Mouse (Mus musculus) heart, adult 11 months (tissue): ENCODE data around the gene Spcs3.
A peak's percentile ranks its signal among the peaks of the same experiment; 100 is the strongest.

Experiments used
- DNase-seq: peaks from one replicate; pipeline ENCODE4 v3.0.0; 2022

The Spcs3 gene

GRCm38 (mm10) chr8:54507428-54508095, 22.2 kb downstream of the Spcs3 start:
- DNase-seq = peak; percentile 91

- no peak for DNase-seq
Observed at GRCm38 (mm10) chr8:54505060-54505459, 24.7 kb downstream of the Spcs3 start.

GRCm38 (mm10) chr8:54503104-54503503, 26.7 kb downstream of the Spcs3 start:
- DNase-seq = no peak

- no peak for DNase-seq
Observed at GRCm38 (mm10) chr8:54493915-54494314, 35.9 kb downstream of the Spcs3 start.

GRCm38 (mm10) chr8:54493110-54493509, 36.7 kb downstream of the Spcs3 start:
- DNase-seq = no peak

- DNase-seq = no peak
Observed at GRCm38 (mm10) chr8:54491934-54492333, 37.9 kb downstream of the Spcs3 start.

- no peak for DNase-seq
Observed at GRCm38 (mm10) chr8:54491057-54491690, 38.6 kb downstream of the Spcs3 start.

- DNase-seq = no peak
Observed at GRCm38 (mm10) chr8:54488437-54488836, 41.4 kb downstream of the Spcs3 start.

GRCm38 (mm10) chr8:54486555-54487273, 43.1 kb downstream of the Spcs3 start:
- DNase-seq = peak; percentile 95
